Mouse (Mus musculus): Measurements from ENCODE around the gene Casp3. TPM values are rescaled to one million over a fixed set of nuclear protein-coding genes. Genes with fewer than 3 reads are reported as not detected.
"Not testable (repeated sequence)": the region's sequence is repeated elsewhere in the genome, so short reads cannot be mapped to it uniquely, and the experiment has no call there.

Casp3 gene
- polyA plus RNA-seq (2015; fragmentation: Nextera tagmentation; extraction: Ambion mirVana) = 213 and 218 TPM in 2 replicates

- peak within 1 kb of the TSS; percentile 88 for H3K4me3 ChIP-seq
- WGBS = 1% methylated on average over 50 of the region's 54 CpGs
- H3K9me3 ChIP-seq = no peaks in the 10 kb centered on the region
- peak; percentile 99 for ATAC-seq (ENCODE audit: low read depth)
- peak within 1 kb of the TSS; percentile 96 for H3K27ac ChIP-seq (replicated peaks)
- H3K4me2 ChIP-seq = peak within 1 kb of the TSS; percentile 85
- H3K27me3 ChIP-seq = no peaks in the 10 kb centered on the region
- H3K36me3 ChIP-seq = no peaks in the 10 kb centered on the region
- H3K9ac ChIP-seq = peak within 1 kb of the TSS; percentile 95
- H3K4me1 ChIP-seq (replicated peaks) = peaks cover 23% of the 10 kb centered on the region
Measured at GRCm38 (mm10) chr8:46616879-46617689, at the start of gene Casp3, which contains the start of gene Primpol. Gene Casp3 (plus strand): TSS chr8:46617291. Gene Primpol (minus strand): TSS chr8:46617212.

GRCm38 (mm10) chr8:46567946-46568345 is 49.1 kb upstream of the Casp3 start:
- Histone ChIP-seq H3K36me3 (0 out of 2 replicates have a peak, but pooled peaks cover under 1% of the 10 kb centered on the region), H3K4me3 (no peak overlapping the region), H3K4me1 (replicated peaks) (no peaks in the 10 kb centered on the region), H3K4me2 (no peak overlapping the region), H3K9me3 (no peaks in the 10 kb centered on the region), H3K9ac (no peak overlapping the region), H3K27me3 (no peaks in the 10 kb centered on the region), H3K27ac (replicated peaks) (no peak overlapping the region)
- WGBS = 86% methylated on average over 8 of the region's 8 CpGs
- ATAC-seq (ENCODE audit: low read depth) = no peak

- WGBS = 79% methylated on average over 2 of the region's 2 CpGs
- Histone ChIP-seq H3K9me3 (no peaks in the 10 kb centered on the region), H3K4me2 (no peak overlapping the region), H3K4me1 (replicated peaks) (no peaks in the 10 kb centered on the region), H3K36me3 (0 out of 2 replicates have a peak, but pooled peaks cover 2% of the 10 kb centered on the region), H3K27me3 (no peaks in the 10 kb centered on the region), H3K9ac (no peak overlapping the region), H3K27ac (replicated peaks) (no peak overlapping the region), H3K4me3 (no peak overlapping the region)
- ATAC-seq (ENCODE audit: low read depth) = no peak
Measured at GRCm38 (mm10) chr8:46568942-46569341, 48.1 kb upstream of the Casp3 start.

GRCm38 (mm10) chr8:46569659-46570441 is 47.2 kb upstream of the Casp3 start:
- Histone ChIP-seq H3K9me3 (no peaks in the 10 kb centered on the region), H3K4me1 (replicated peaks) (no peaks in the 10 kb centered on the region), H3K9ac (0 out of 2 replicates have a peak overlapping the region, but pooled peaks have one; percentile 12), H3K27ac (replicated peaks) (no peak overlapping the region), H3K27me3 (no peaks in the 10 kb centered on the region), H3K4me3 (no peak overlapping the region), H3K4me2 (no peak overlapping the region), H3K36me3 (peaks cover 9% of the 10 kb centered on the region; the same call in 1 of the 2 replicates)
- ATAC-seq (ENCODE audit: low read depth) = no peak
- WGBS = 89% methylated on average over 19 of the region's 19 CpGs

GRCm38 (mm10) chr8:46570673-46571072 is 46.4 kb upstream of the Casp3 start:
- Histone ChIP-seq H3K4me1 (replicated peaks) (no peaks in the 10 kb centered on the region), H3K36me3 (peaks cover 13% of the 10 kb centered on the region; the same call in 1 of the 2 replicates), H3K9me3 (no peaks in the 10 kb centered on the region), H3K9ac (no peak overlapping the region), H3K4me3 (no peak overlapping the region), H3K27me3 (no peaks in the 10 kb centered on the region), H3K27ac (replicated peaks) (no peak overlapping the region), H3K4me2 (no peak overlapping the region)
- no peak for ATAC-seq (ENCODE audit: low read depth)
- 93% methylated on average over 9 of the region's 14 CpGs for WGBS

GRCm38 (mm10) chr8:46573446-46573845 is 43.6 kb upstream of the Casp3 start:
- 88% methylated on average over 2 of the region's 2 CpGs for WGBS
- no peaks in the 10 kb centered on the region for H3K4me1 ChIP-seq (replicated peaks)

GRCm38 (mm10) chr8:46573964-46574363 is 43.1 kb upstream of the Casp3 start:
- no peaks in the 10 kb centered on the region for H3K27me3 ChIP-seq
- H3K36me3 ChIP-seq = peaks cover 38% of the 10 kb centered on the region
- H3K9ac ChIP-seq = no peak overlapping the region
- no peak for ATAC-seq (ENCODE audit: low read depth)
- H3K27ac ChIP-seq (replicated peaks) = no peak overlapping the region
- H3K4me1 ChIP-seq (replicated peaks) = no peaks in the 10 kb centered on the region
- WGBS = 83% methylated on average over 2 of the region's 2 CpGs
- no peak overlapping the region for H3K4me3 ChIP-seq
- H3K4me2 ChIP-seq = no peak overlapping the region
- no peaks in the 10 kb centered on the region for H3K9me3 ChIP-seq

More at GRCm38 (mm10) chr8:46573446-46573845, 43.6 kb upstream of the Casp3 start:
- Histone ChIP-seq H3K27ac (replicated peaks) (no peak overlapping the region), H3K9me3 (no peaks in the 10 kb centered on the region), H3K9ac (no peak overlapping the region), H3K36me3 (peaks cover 33% of the 10 kb centered on the region), H3K27me3 (no peaks in the 10 kb centered on the region), H3K4me2 (no peak overlapping the region), H3K4me3 (no peak overlapping the region)
- no peak for ATAC-seq (ENCODE audit: low read depth)

- Histone ChIP-seq H3K4me3 (no peak overlapping the region), H3K9me3 (no peaks in the 10 kb centered on the region), H3K36me3 (peaks cover 58% of the 10 kb centered on the region), H3K27me3 (no peaks in the 10 kb centered on the region), H3K4me1 (replicated peaks) (no peaks in the 10 kb centered on the region), H3K4me2 (no peak overlapping the region), H3K27ac (replicated peaks) (no peak overlapping the region), H3K9ac (no peak overlapping the region)
- 92% methylated on average over 9 of the region's 9 CpGs for whole genome bisulfite sequencing
- ATAC-seq (ENCODE audit: low read depth) = no peak
Measured at GRCm38 (mm10) chr8:46578794-46579193, 38.3 kb upstream of the Casp3 start.

- not testable (repeated sequence) for H3K27ac ChIP-seq (replicated peaks); H3K9ac ChIP-seq; H3K4me3 ChIP-seq; H3K4me2 ChIP-seq; H3K9me3 ChIP-seq; H3K4me1 ChIP-seq (replicated peaks); H3K27me3 ChIP-seq; ATAC-seq (ENCODE audit: low read depth)
- WGBS = 42% methylated on average over 4 of the region's 4 CpGs
- peaks cover 17% of the 10 kb centered on the region for H3K36me3 ChIP-seq
Measured at GRCm38 (mm10) chr8:46584328-46584727, 32.8 kb upstream of the Casp3 start.

GRCm38 (mm10) chr8:46585576-46585975 is 31.5 kb upstream of the Casp3 start:
- no peak overlapping the region for H3K4me2 ChIP-seq
- 83% methylated on average over 3 of the region's 3 CpGs for WGBS
- H3K4me3 ChIP-seq = no peak overlapping the region
- no peak overlapping the region for H3K27ac ChIP-seq (replicated peaks)
- no peaks in the 10 kb centered on the region for H3K4me1 ChIP-seq (replicated peaks)
- H3K27me3 ChIP-seq = no peaks in the 10 kb centered on the region
- H3K9me3 ChIP-seq = no peaks in the 10 kb centered on the region
- H3K36me3 ChIP-seq = peaks cover 6% of the 10 kb centered on the region; the same call in 1 of the 2 replicates
- H3K9ac ChIP-seq = no peak overlapping the region
- no peak for ATAC-seq (ENCODE audit: low read depth)

GRCm38 (mm10) chr8:46587911-46588310 is 29.2 kb upstream of the Casp3 start:
- Histone ChIP-seq H3K9me3 (no peaks in the 10 kb centered on the region), H3K4me1 (replicated peaks) (no peaks in the 10 kb centered on the region), H3K4me2 (no peak overlapping the region), H3K36me3 (no peaks in the 10 kb centered on the region), H3K9ac (no peak overlapping the region), H3K4me3 (no peak overlapping the region), H3K27me3 (no peaks in the 10 kb centered on the region), H3K27ac (replicated peaks) (no peak overlapping the region)
- WGBS = 89% methylated on average over 5 of the region's 5 CpGs
- no peak for ATAC-seq (ENCODE audit: low read depth)

GRCm38 (mm10) chr8:46588663-46589062 is 28.4 kb upstream of the Casp3 start:
- H3K4me2 ChIP-seq = no peak overlapping the region
- H3K4me3 ChIP-seq = no peak overlapping the region
- no peak overlapping the region for H3K9ac ChIP-seq
- H3K36me3 ChIP-seq = 0 out of 2 replicates have a peak, but pooled peaks cover 4% of the 10 kb centered on the region
- WGBS = 96% methylated on average over 2 of the region's 2 CpGs
- H3K9me3 ChIP-seq = no peaks in the 10 kb centered on the region
- H3K27me3 ChIP-seq = no peaks in the 10 kb centered on the region
- no peak for ATAC-seq (ENCODE audit: low read depth)
- no peak overlapping the region for H3K27ac ChIP-seq (replicated peaks)
- no peaks in the 10 kb centered on the region for H3K4me1 ChIP-seq (replicated peaks)
